Mouse (Mus musculus): Measurements from ENCODE around the gene Opcml. TPM values are rescaled to one million over a fixed set of nuclear protein-coding genes. Genes with fewer than 3 reads are reported as not detected.

Opcml gene
- polyA plus RNA-seq, 1 experiment from 2014 or later = not detected

GRCm38 (mm10) chr9:28196550-28196949, 406.0 kb downstream of the Opcml start:
- DNase-seq (ENCODE audit: low read depth, low spot score) (no peak), ATAC-seq (no peak)
- POLR2A ChIA-PET = no interaction called here
- peaks cover 27% of the 10 kb centered on the region for H3K27me3 ChIP-seq
- TF ChIP-seq CTCF (IDR thresholded peaks at IDR 0.05) = no peak
- CTCF ChIA-PET = interaction anchor here (1.5 to 3.1 kb wide), 2 partner anchors 19 to 783 kb away, joined by 3 to 9 read pairs; no protein-coding TSS in a partner anchor
- in situ Hi-C loops (cut with MboI; ENCODE audit: low pct_unique_long_range_greater_than_20kb) = loop anchor here (5.0 to 25.0 kb wide), 2 partner anchors 459 to 784 kb away; no protein-coding TSS in a partner anchor

- no peak for ATAC-seq
- POLR2A ChIA-PET = no interaction called here
- no peak for DNase-seq (ENCODE audit: low read depth, low spot score)
- CTCF ChIA-PET = interaction anchor here (1.5 to 3.1 kb wide), 2 partner anchors 20 to 783 kb away, joined by 3 to 9 read pairs; no protein-coding TSS in a partner anchor
- in situ Hi-C loops (cut with MboI; ENCODE audit: low pct_unique_long_range_greater_than_20kb) = loop anchor here (5.0 to 25.0 kb wide), 2 partner anchors 460 to 785 kb away; no protein-coding TSS in a partner anchor
- H3K27me3 ChIP-seq = peaks cover 29% of the 10 kb centered on the region
- no peak for TF ChIP-seq CTCF (IDR thresholded peaks at IDR 0.05)
Observed at GRCm38 (mm10) chr9:28197061-28197460, 406.5 kb downstream of the Opcml start.

- H3K27me3 ChIP-seq = peaks cover 32% of the 10 kb centered on the region
Observed at GRCm38 (mm10) chr9:28197631-28198030, 407.1 kb downstream of the Opcml start.

GRCm38 (mm10) chr9:28198106-28198694, 407.6 kb downstream of the Opcml start:
- CTCF ChIA-PET = interaction anchor here (0.8 to 3.1 kb wide), 3 partner anchors 784 to 800 kb away, joined by 3 to 9 read pairs (median 5); no protein-coding TSS in a partner anchor

More at GRCm38 (mm10) chr9:28197631-28198030, 407.1 kb downstream of the Opcml start:
- ATAC-seq (peak; percentile 87), DNase-seq (ENCODE audit: low read depth, low spot score) (no peak)
- CTCF ChIA-PET = interaction anchor here (0.8 to 3.1 kb wide), 4 partner anchors 20 to 799 kb away, joined by 3 to 9 read pairs (median 4); no protein-coding TSS in a partner anchor
- in situ Hi-C loops (cut with MboI; ENCODE audit: low pct_unique_long_range_greater_than_20kb) = loop anchor here (5.0 to 25.0 kb wide), 2 partner anchors 460 to 785 kb away; no protein-coding TSS in a partner anchor
- TF ChIP-seq CTCF (IDR thresholded peaks at IDR 0.05) = peak; percentile 83
- POLR2A ChIA-PET = no interaction called here

GRCm38 (mm10) chr9:28207441-28207840, 416.9 kb downstream of the Opcml start:
- TF ChIP-seq CTCF (IDR thresholded peaks at IDR 0.05) = no peak
- CTCF ChIA-PET = no interaction called here
- DNase-seq (ENCODE audit: low read depth, low spot score) (no peak), ATAC-seq (no peak)
- POLR2A ChIA-PET = no interaction called here
- H3K27me3 ChIP-seq = peaks cover 16% of the 10 kb centered on the region
- in situ Hi-C loops (cut with MboI; ENCODE audit: low pct_unique_long_range_greater_than_20kb) = no loop called here

More at GRCm38 (mm10) chr9:28198106-28198694, 407.6 kb downstream of the Opcml start:
- POLR2A ChIA-PET = no interaction called here
- peaks cover 35% of the 10 kb centered on the region for H3K27me3 ChIP-seq
- no peak for TF ChIP-seq CTCF (IDR thresholded peaks at IDR 0.05)
- DNase-seq (ENCODE audit: low read depth, low spot score) (no peak), ATAC-seq (no peak)
- in situ Hi-C loops (cut with MboI; ENCODE audit: low pct_unique_long_range_greater_than_20kb) = loop anchor here (5.0 to 25.0 kb wide), 2 partner anchors 461 to 786 kb away; no protein-coding TSS in a partner anchor

GRCm38 (mm10) chr9:28208696-28209095, 418.1 kb downstream of the Opcml start:
- DNase-seq (ENCODE audit: low read depth, low spot score) (no peak), ATAC-seq (no peak)
- in situ Hi-C loops (cut with MboI; ENCODE audit: low pct_unique_long_range_greater_than_20kb) = no loop called here
- TF ChIP-seq CTCF (IDR thresholded peaks at IDR 0.05) = no peak
- CTCF ChIA-PET = no interaction called here
- POLR2A ChIA-PET = no interaction called here
- peaks cover 11% of the 10 kb centered on the region for H3K27me3 ChIP-seq

GRCm38 (mm10) chr9:28211877-28212276, 421.3 kb downstream of the Opcml start:
- DNase-seq (ENCODE audit: low read depth, low spot score) (no peak), ATAC-seq (no peak)
- TF ChIP-seq CTCF (IDR thresholded peaks at IDR 0.05) = no peak
- ChIA-PET CTCF (interaction anchor here (0.9 to 1.5 kb wide), 2 partner anchors 9 to 18 kb away, joined by 3 read pairs; no protein-coding TSS in a partner anchor), POLR2A (no interaction called here)
- peaks cover 16% of the 10 kb centered on the region for H3K27me3 ChIP-seq
- in situ Hi-C loops (cut with MboI; ENCODE audit: low pct_unique_long_range_greater_than_20kb) = no loop called here

GRCm38 (mm10) chr9:28213893-28214292, 423.3 kb downstream of the Opcml start:
- POLR2A ChIA-PET = no interaction called here
- DNase-seq (ENCODE audit: low read depth, low spot score) (no peak), ATAC-seq (no peak)
- H3K27me3 ChIP-seq = peaks cover 20% of the 10 kb centered on the region
- in situ Hi-C loops (cut with MboI; ENCODE audit: low pct_unique_long_range_greater_than_20kb) = no loop called here
- CTCF ChIA-PET = no interaction called here
- no peak for TF ChIP-seq CTCF (IDR thresholded peaks at IDR 0.05)

GRCm38 (mm10) chr9:28218026-28218646, 427.6 kb downstream of the Opcml start:
- POLR2A ChIA-PET = no interaction called here
- ATAC-seq = no peak
- CTCF ChIA-PET = no interaction called here
- no peak for TF ChIP-seq CTCF (IDR thresholded peaks at IDR 0.05)
- in situ Hi-C loops (cut with MboI; ENCODE audit: low pct_unique_long_range_greater_than_20kb) = no loop called here
- no peak for DNase-seq (ENCODE audit: low read depth, low spot score)
- peaks cover 42% of the 10 kb centered on the region for H3K27me3 ChIP-seq

GRCm38 (mm10) chr9:28222726-28223125, 432.2 kb downstream of the Opcml start:
- peaks cover 52% of the 10 kb centered on the region for H3K27me3 ChIP-seq
- POLR2A ChIA-PET = no interaction called here
- no peak for DNase-seq (ENCODE audit: low read depth, low spot score)
- no peak for ATAC-seq
- no peak for TF ChIP-seq CTCF (IDR thresholded peaks at IDR 0.05)
- in situ Hi-C loops (cut with MboI; ENCODE audit: low pct_unique_long_range_greater_than_20kb) = no loop called here
- CTCF ChIA-PET = no interaction called here

Data from Patski (cell line).